11 mouse cellular contexts compared by ENCODE assay signal in genomic region chr1:66099562-66100444, GRCm38 (mm10).
DNase-seq lines count a peak whose midpoint lies in the region; ATAC-seq and TF ChIP-seq lines count a peak whose summit lies in the region.
"Had no signal": no experiment of that assay in that cellular context is flagged by ENCODE, and none has a peak within 500 bp of the region (broad histone marks: within the 10 kb centered on the region; RNA-seq: fewer than 3 reads in every experiment).

No protein-coding gene starts in this region.

- H3K4me3 ChIP-seq in forebrain, embryonic 13.5 days = no peak overlapping the region
- H3K4me3 ChIP-seq in forebrain, embryonic 11.5 days (ENCODE audit: low read depth, low read length) = no peak overlapping the region
- no peak overlapping the region for H3K4me3 ChIP-seq in liver, embryonic 14.5 days (ENCODE audit: insufficient read depth in 1 of 2, low read depth in 2 of 2, low read length in 2 of 2)
- H3K4me3 ChIP-seq in liver, embryonic 12.5 days = no peak overlapping the region
- H3K4me3 ChIP-seq in forebrain, embryonic 14.5 days (ENCODE audit: low read depth, low read length) = no peak overlapping the region
- no peak overlapping the region for H3K4me3 ChIP-seq in neural tube, embryonic 15.5 days (replicated peaks)
- H3K4me3 ChIP-seq: lung, embryonic 15.5 days had no signal

- H3K4me2 ChIP-seq in forebrain, embryonic 13.5 days = no peak overlapping the region
- no peak overlapping the region for H3K4me2 ChIP-seq in forebrain, embryonic 11.5 days (ENCODE audit: low read depth, low read length, severe bottlenecking)
- H3K4me2 ChIP-seq in liver, embryonic 14.5 days (ENCODE audit: low read depth) = no peak overlapping the region
- H3K4me2 ChIP-seq in liver, embryonic 12.5 days = no peak overlapping the region
- H3K4me2 ChIP-seq in forebrain, embryonic 14.5 days (ENCODE audit: low read length) = no peak overlapping the region
- no peak overlapping the region for H3K4me2 ChIP-seq in neural tube, embryonic 15.5 days
- H3K4me2 ChIP-seq: lung, embryonic 15.5 days had no signal

- peak; percentile 18; the same call in 1 of the 2 replicates for TF ChIP-seq CTCF in liver, embryonic 14.5 days (IDR thresholded peaks at IDR 0.05; ENCODE audit: low read depth)

- no peaks in the 10 kb centered on the region for H3K9me3 ChIP-seq in forebrain, embryonic 13.5 days (replicated peaks)
- no peaks in the 10 kb centered on the region for H3K9me3 ChIP-seq in forebrain, embryonic 11.5 days (ENCODE audit: control insufficient read depth, low read length)
- no peaks in the 10 kb centered on the region for H3K9me3 ChIP-seq in liver, embryonic 14.5 days (ENCODE audit: control insufficient read depth, low read length)
- no peaks in the 10 kb centered on the region for H3K9me3 ChIP-seq in liver, embryonic 12.5 days (replicated peaks)
- no peaks in the 10 kb centered on the region for H3K9me3 ChIP-seq in forebrain, embryonic 14.5 days (replicated peaks; ENCODE audit: control insufficient read depth, low read length)
- H3K9me3 ChIP-seq in neural tube, embryonic 15.5 days (replicated peaks) = no peaks in the 10 kb centered on the region
- H3K9me3 ChIP-seq: lung, embryonic 15.5 days had no signal

- no peaks in the 10 kb centered on the region for H3K4me1 ChIP-seq in forebrain, embryonic 13.5 days
- no peaks in the 10 kb centered on the region for H3K4me1 ChIP-seq in forebrain, embryonic 11.5 days (replicated peaks; ENCODE audit: control insufficient read depth, insufficient read depth, low read length)
- H3K4me1 ChIP-seq in liver, embryonic 14.5 days (replicated peaks; ENCODE audit: control insufficient read depth in 2 of 2, insufficient read depth in 2 of 2, low read length in 1 of 2) = no peaks in the 10 kb centered on the region
- no peaks in the 10 kb centered on the region for H3K4me1 ChIP-seq in liver, embryonic 12.5 days
- no peaks in the 10 kb centered on the region for H3K4me1 ChIP-seq in forebrain, embryonic 14.5 days (ENCODE audit: control insufficient read depth, insufficient read depth, low read length)
- no peaks in the 10 kb centered on the region for H3K4me1 ChIP-seq in neural tube, embryonic 15.5 days
- H3K4me1 ChIP-seq: lung, embryonic 15.5 days had no signal

- WGBS in forebrain, embryonic 13.5 days = 81% methylated on average over 5 of the region's 5 CpGs
- WGBS in forebrain, embryonic 11.5 days = 81% methylated on average over 5 of the region's 5 CpGs
- 53% methylated on average over 5 of the region's 5 CpGs for WGBS in liver, embryonic 14.5 days (ENCODE audit: insufficient replicate concordance)
- 57% methylated on average over 5 of the region's 5 CpGs for WGBS in liver, embryonic 12.5 days (ENCODE audit: insufficient replicate concordance)
- 81% methylated on average over 5 of the region's 5 CpGs for WGBS in forebrain, embryonic 14.5 days
- 82% methylated on average over 5 of the region's 5 CpGs for WGBS in neural tube, embryonic 15.5 days

- no peak for TF ChIP-seq EP300 in liver, embryonic 14.5 days (IDR thresholded peaks at IDR 0.05; ENCODE audit: low read depth)

- peak; percentile 80 for ATAC-seq in forebrain, embryonic 13.5 days
- no peak for ATAC-seq in forebrain, embryonic 11.5 days (replicated peaks; ENCODE audit: low FRiP score)
- no peak for ATAC-seq in liver, embryonic 14.5 days (ENCODE audit: insufficient read depth)
- no peak for ATAC-seq in liver, embryonic 12.5 days
- peak; percentile 76; the same call in 1 of the 2 replicates for ATAC-seq in forebrain, embryonic 14.5 days
- peak; percentile 74; the same call in 1 of the 2 replicates for ATAC-seq in neural tube, embryonic 15.5 days (ENCODE audit: low FRiP score)
- ATAC-seq: CD4-positive, CD25-positive, alpha-beta regulatory T cell, adult 4 months; intestine, embryonic 16.5 days had no signal

- no peak for DNase-seq in forebrain, embryonic 11.5 days (ENCODE audit: low spot score)
- no peak for DNase-seq in liver, embryonic 14.5 days (ENCODE audit: low read depth in 3 of 3, low spot score in 3 of 3)
- peak; percentile 69 for DNase-seq in forebrain, embryonic 14.5 days (ENCODE audit: low spot score)
- no peak for DNase-seq in kidney, postnatal 14 days
- no peak for DNase-seq in adipocyte (ENCODE audit: low spot score)

- H3K9ac ChIP-seq in forebrain, embryonic 13.5 days = no peak overlapping the region
- no peak overlapping the region for H3K9ac ChIP-seq in forebrain, embryonic 11.5 days (ENCODE audit: low read length)
- no peak overlapping the region for H3K9ac ChIP-seq in liver, embryonic 14.5 days (replicated peaks)
- H3K9ac ChIP-seq in liver, embryonic 12.5 days = no peak overlapping the region
- H3K9ac ChIP-seq in forebrain, embryonic 14.5 days (ENCODE audit: low read length) = no peak overlapping the region
- H3K9ac ChIP-seq in neural tube, embryonic 15.5 days (replicated peaks) = no peak overlapping the region
- H3K9ac ChIP-seq: lung, embryonic 15.5 days had no signal

- no peaks in the 10 kb centered on the region for H3K36me3 ChIP-seq in forebrain, embryonic 13.5 days (ENCODE audit: poor library complexity, severe bottlenecking)
- H3K36me3 ChIP-seq in forebrain, embryonic 11.5 days (ENCODE audit: control insufficient read depth, insufficient read depth, low read length) = no peaks in the 10 kb centered on the region
- no peaks in the 10 kb centered on the region for H3K36me3 ChIP-seq in liver, embryonic 14.5 days (replicated peaks; ENCODE audit: control insufficient read depth, insufficient read depth, low read depth)
- H3K36me3 ChIP-seq in liver, embryonic 12.5 days = no peaks in the 10 kb centered on the region
- H3K36me3 ChIP-seq in forebrain, embryonic 14.5 days (ENCODE audit: control insufficient read depth, insufficient read depth, low read length) = no peaks in the 10 kb centered on the region
- no peaks in the 10 kb centered on the region for H3K36me3 ChIP-seq in neural tube, embryonic 15.5 days
- H3K36me3 ChIP-seq: lung, embryonic 15.5 days had no signal

- no peaks in the 10 kb centered on the region for H3K27me3 ChIP-seq in forebrain, embryonic 13.5 days
- no peaks in the 10 kb centered on the region for H3K27me3 ChIP-seq in forebrain, embryonic 11.5 days (ENCODE audit: control insufficient read depth, insufficient read depth, low read length)
- no peaks in the 10 kb centered on the region for H3K27me3 ChIP-seq in liver, embryonic 14.5 days (ENCODE audit: control insufficient read depth, insufficient read depth, low read length)
- no peaks in the 10 kb centered on the region for H3K27me3 ChIP-seq in liver, embryonic 12.5 days (replicated peaks)
- no peaks in the 10 kb centered on the region for H3K27me3 ChIP-seq in forebrain, embryonic 14.5 days (replicated peaks; ENCODE audit: control insufficient read depth, insufficient read depth, low read length)
- H3K27me3 ChIP-seq in neural tube, embryonic 15.5 days (replicated peaks) = no peaks in the 10 kb centered on the region
- H3K27me3 ChIP-seq: lung, embryonic 15.5 days had no signal

- H3K27ac ChIP-seq in forebrain, embryonic 13.5 days = no peak overlapping the region
- H3K27ac ChIP-seq in forebrain, embryonic 11.5 days (ENCODE audit: low read depth, low read length) = no peak overlapping the region
- no peak overlapping the region for H3K27ac ChIP-seq in liver, embryonic 14.5 days
- no peak overlapping the region for H3K27ac ChIP-seq in liver, embryonic 12.5 days
- no peak overlapping the region for H3K27ac ChIP-seq in forebrain, embryonic 14.5 days (ENCODE audit: low read depth, low read length)
- H3K27ac ChIP-seq in neural tube, embryonic 15.5 days (replicated peaks) = no peak overlapping the region
- H3K27ac ChIP-seq: lung, embryonic 15.5 days had no signal

Comparison
In these comparisons a context has a peak if more than half of its experiments do, and no peak if none do; other contexts are left out.
1. ATAC-seq: peak in forebrain, embryonic 13.5 days (single experiment), forebrain, embryonic 14.5 days (single experiment) and neural tube, embryonic 15.5 days (single experiment); none in forebrain, embryonic 11.5 days (single experiment), liver, embryonic 14.5 days (single experiment) and liver, embryonic 12.5 days (single experiment).